Mouse (Mus musculus): Measurements from ENCODE around the gene Gm42417. TPM values are rescaled to one million over a fixed set of nuclear protein-coding genes. Genes with fewer than 3 reads are reported as not detected.
A peak's percentile ranks its signal among the peaks of the same experiment; 100 is the strongest.

Gm42417 gene
- total and polyA plus RNA-seq, 2 experiments from 2014 or later, result not detected

- WGBS, result 21% methylated on average over 9 of the region's 9 CpGs
- H3K9me3 ChIP-seq (replicated peaks; ENCODE audit: control insufficient read depth, low read length), result no peaks in the 10 kb centered on the region
- H3K9ac ChIP-seq (replicated peaks; ENCODE audit: low read depth, low read length), result no peak overlapping the region
- H3K27me3 ChIP-seq (ENCODE audit: control insufficient read depth, insufficient read depth, low read length), result no peaks in the 10 kb centered on the region
- peaks cover 10% of the 10 kb centered on the region; the same call in 1 of the 2 replicates for H3K4me1 ChIP-seq (ENCODE audit: control insufficient read depth, insufficient read depth)
- no peak overlapping the region for H3K4me2 ChIP-seq (ENCODE audit: low read depth, low read length)
- peak; percentile 96 for ATAC-seq (ENCODE audit: insufficient read depth, low read depth)
- peak; percentile 93 for DNase-seq (ENCODE audit: low spot score)
- 0 out of 2 replicates have a peak overlapping the region, but pooled peaks have one; percentile 1 for H3K27ac ChIP-seq (ENCODE audit: low read depth)
- no peaks in the 10 kb centered on the region for H3K36me3 ChIP-seq (replicated peaks; ENCODE audit: control insufficient read depth, insufficient read depth, low read length)
- TF ChIP-seq CTCF (IDR thresholded peaks at IDR 0.05; ENCODE audit: low read depth) (peak; percentile 72), EP300 (IDR thresholded peaks at IDR 0.05; ENCODE audit: low read depth) (no peak)
- H3K4me3 ChIP-seq (ENCODE audit: low read depth, low read length), result no peak overlapping the region
Measured at GRCm38 (mm10) chr1:36492416-36493139, 46.7 kb downstream of the Gm42417 start.

GRCm38 (mm10) chr1:36489661-36490060, 49.6 kb downstream of the Gm42417 start:
- 79% methylated on average over 6 of the region's 6 CpGs for WGBS
- no peaks in the 10 kb centered on the region for H3K27me3 ChIP-seq (ENCODE audit: control insufficient read depth, insufficient read depth, low read length)
- no peak overlapping the region for H3K4me2 ChIP-seq (ENCODE audit: low read depth, low read length)
- no peak overlapping the region for H3K4me3 ChIP-seq (ENCODE audit: low read depth, low read length)
- TF ChIP-seq CTCF (IDR thresholded peaks at IDR 0.05; ENCODE audit: low read depth) (no peak), EP300 (IDR thresholded peaks at IDR 0.05; ENCODE audit: low read depth) (no peak)
- no peaks in the 10 kb centered on the region for H3K36me3 ChIP-seq (replicated peaks; ENCODE audit: control insufficient read depth, insufficient read depth, low read length)
- H3K27ac ChIP-seq (ENCODE audit: low read depth), result no peak overlapping the region
- H3K9ac ChIP-seq (replicated peaks; ENCODE audit: low read depth, low read length), result no peak overlapping the region
- no peak for ATAC-seq (ENCODE audit: insufficient read depth, low read depth)
- peaks cover 10% of the 10 kb centered on the region; the same call in 1 of the 2 replicates for H3K4me1 ChIP-seq (ENCODE audit: control insufficient read depth, insufficient read depth)
- H3K9me3 ChIP-seq (replicated peaks; ENCODE audit: control insufficient read depth, low read length), result no peaks in the 10 kb centered on the region
- no peak for DNase-seq (ENCODE audit: low spot score)

GRCm38 (mm10) chr1:36487111-36487510, 52.1 kb downstream of the Gm42417 start:
- H3K27ac ChIP-seq (ENCODE audit: low read depth), result no peak overlapping the region

GRCm38 (mm10) chr1:36485080-36485479, 54.1 kb downstream of the Gm42417 start:
- Histone ChIP-seq H3K27ac (ENCODE audit: low read depth) (no peak overlapping the region), H3K36me3 (replicated peaks; ENCODE audit: control insufficient read depth, insufficient read depth, low read length) (no peaks in the 10 kb centered on the region), H3K4me2 (ENCODE audit: low read depth, low read length) (no peak overlapping the region), H3K27me3 (ENCODE audit: control insufficient read depth, insufficient read depth, low read length) (no peaks in the 10 kb centered on the region), H3K4me3 (ENCODE audit: low read depth, low read length) (no peak overlapping the region), H3K4me1 (ENCODE audit: control insufficient read depth, insufficient read depth) (no peaks in the 10 kb centered on the region), H3K9me3 (replicated peaks; ENCODE audit: control insufficient read depth, low read length) (no peaks in the 10 kb centered on the region), H3K9ac (replicated peaks; ENCODE audit: low read depth, low read length) (no peak overlapping the region)
- no peak for DNase-seq (ENCODE audit: low spot score)
- WGBS, result 49% methylated on average over 7 of the region's 7 CpGs
- ATAC-seq (ENCODE audit: insufficient read depth, low read depth), result no peak
- TF ChIP-seq CTCF (IDR thresholded peaks at IDR 0.05; ENCODE audit: low read depth), result no peak
- no peak for TF ChIP-seq EP300 (IDR thresholded peaks at IDR 0.05; ENCODE audit: low read depth)

More at GRCm38 (mm10) chr1:36487111-36487510, 52.1 kb downstream of the Gm42417 start:
- Histone ChIP-seq H3K9ac (replicated peaks; ENCODE audit: low read depth, low read length) (no peak overlapping the region), H3K9me3 (replicated peaks; ENCODE audit: control insufficient read depth, low read length) (no peaks in the 10 kb centered on the region), H3K4me1 (ENCODE audit: control insufficient read depth, insufficient read depth) (0 out of 2 replicates have a peak, but pooled peaks cover 3% of the 10 kb centered on the region), H3K4me2 (ENCODE audit: low read depth, low read length) (no peak overlapping the region), H3K27me3 (ENCODE audit: control insufficient read depth, insufficient read depth, low read length) (no peaks in the 10 kb centered on the region), H3K36me3 (replicated peaks; ENCODE audit: control insufficient read depth, insufficient read depth, low read length) (no peaks in the 10 kb centered on the region), H3K4me3 (ENCODE audit: low read depth, low read length) (no peak overlapping the region)
- ATAC-seq (ENCODE audit: insufficient read depth, low read depth), result no peak
- 88% methylated on average over 9 of the region's 9 CpGs for WGBS
- TF ChIP-seq CTCF (IDR thresholded peaks at IDR 0.05; ENCODE audit: low read depth), result no peak
- TF ChIP-seq EP300 (IDR thresholded peaks at IDR 0.05; ENCODE audit: low read depth), result no peak
- no peak for DNase-seq (ENCODE audit: low spot score)

GRCm38 (mm10) chr1:36483825-36484224, 55.4 kb downstream of the Gm42417 start:
- Histone ChIP-seq H3K36me3 (replicated peaks; ENCODE audit: control insufficient read depth, insufficient read depth, low read length) (no peaks in the 10 kb centered on the region), H3K9ac (replicated peaks; ENCODE audit: low read depth, low read length) (no peak overlapping the region), H3K9me3 (replicated peaks; ENCODE audit: control insufficient read depth, low read length) (no peaks in the 10 kb centered on the region), H3K27me3 (ENCODE audit: control insufficient read depth, insufficient read depth, low read length) (no peaks in the 10 kb centered on the region), H3K4me3 (ENCODE audit: low read depth, low read length) (no peak overlapping the region), H3K4me1 (ENCODE audit: control insufficient read depth, insufficient read depth) (no peaks in the 10 kb centered on the region), H3K27ac (ENCODE audit: low read depth) (no peak overlapping the region), H3K4me2 (ENCODE audit: low read depth, low read length) (no peak overlapping the region)
- ATAC-seq (ENCODE audit: insufficient read depth, low read depth) (no peak), DNase-seq (ENCODE audit: low spot score) (no peak)
- no peak for TF ChIP-seq CTCF (IDR thresholded peaks at IDR 0.05; ENCODE audit: low read depth)
- TF ChIP-seq EP300 (IDR thresholded peaks at IDR 0.05; ENCODE audit: low read depth), result no peak
- WGBS, result 74% methylated on average over 4 of the region's 4 CpGs

Small RNAs within 50 kb of the gene (microRNA-seq; reads per million reads assigned to microRNA genes)
- not detected for gene Gm47280

Other genes with a start within 250 kb of the Gm42417 start
- gene Arid5a, start 231.7 kb downstream of the Gm42417 start, total RNA-seq (2014; rRNA removed; ENCODE audit: low replicate concordance), result 13.7 and 31.1 TPM in 2 replicates
- 6.6 and 8.5 TPM in 2 replicates for gene Arid5a, start 231.7 kb downstream of the Gm42417 start, polyA plus RNA-seq (2015; fragmentation: Nextera tagmentation; extraction: Ambion mirVana)
- 46.3 and 57.4 TPM in 2 replicates for gene Kansl3, start 170.2 kb downstream of the Gm42417 start, total RNA-seq (2014; rRNA removed; ENCODE audit: low replicate concordance)
- 26.5 and 29.7 TPM in 2 replicates for gene Kansl3, start 170.2 kb downstream of the Gm42417 start, polyA plus RNA-seq (2015; fragmentation: Nextera tagmentation; extraction: Ambion mirVana)
- not detected in 2 replicates for gene Fer1l5, start 167.1 kb downstream of the Gm42417 start, total RNA-seq (2014; rRNA removed; ENCODE audit: low replicate concordance)
- gene Fer1l5, start 167.1 kb downstream of the Gm42417 start, polyA plus RNA-seq (2015; fragmentation: Nextera tagmentation; extraction: Ambion mirVana), result 0.14 and 0.20 TPM in 2 replicates
- 6.4 and 8.2 TPM in 2 replicates for gene Lman2l, start 94.2 kb downstream of the Gm42417 start, total RNA-seq (2014; rRNA removed; ENCODE audit: low replicate concordance)
- gene Lman2l, start 94.2 kb downstream of the Gm42417 start, polyA plus RNA-seq (2015; fragmentation: Nextera tagmentation; extraction: Ambion mirVana), result 22.3 and 25.4 TPM in 2 replicates
- gene Cnnm4, start 67.8 kb downstream of the Gm42417 start, total RNA-seq (2014; rRNA removed; ENCODE audit: low replicate concordance), result 5.2 and 7.4 TPM in 2 replicates
- 3.6 and 4.2 TPM in 2 replicates for gene Cnnm4, start 67.8 kb downstream of the Gm42417 start, polyA plus RNA-seq (2015; fragmentation: Nextera tagmentation; extraction: Ambion mirVana)
- 10.2 and 21.4 TPM in 2 replicates for gene Cnnm3, start 27.6 kb downstream of the Gm42417 start, total RNA-seq (2014; rRNA removed; ENCODE audit: low replicate concordance)
- gene Cnnm3, start 27.6 kb downstream of the Gm42417 start, polyA plus RNA-seq (2015; fragmentation: Nextera tagmentation; extraction: Ambion mirVana), result 2.0 and 2.2 TPM in 2 replicates
- gene Ankrd23, start 2.5 kb downstream of the Gm42417 start, total RNA-seq (2014; rRNA removed; ENCODE audit: low replicate concordance), result 62.2 and 93.8 TPM in 2 replicates
- 26.7 and 34.2 TPM in 2 replicates for gene Ankrd23, start 2.5 kb downstream of the Gm42417 start, polyA plus RNA-seq (2015; fragmentation: Nextera tagmentation; extraction: Ambion mirVana)
- gene Ankrd39, start 8.0 kb upstream of the Gm42417 start, total RNA-seq (2014; rRNA removed; ENCODE audit: low replicate concordance), result 32.7 and 34.9 TPM in 2 replicates
- 26.6 and 29.0 TPM in 2 replicates for gene Ankrd39, start 8.0 kb upstream of the Gm42417 start, polyA plus RNA-seq (2015; fragmentation: Nextera tagmentation; extraction: Ambion mirVana)
- 11.9 and 13.2 TPM in 2 replicates for gene Sema4c, start 18.9 kb upstream of the Gm42417 start, total RNA-seq (2014; rRNA removed; ENCODE audit: low replicate concordance)
- gene Sema4c, start 18.9 kb upstream of the Gm42417 start, polyA plus RNA-seq (2015; fragmentation: Nextera tagmentation; extraction: Ambion mirVana), result 5.7 and 6.1 TPM in 2 replicates
- gene Fam178b, start 143.8 kb upstream of the Gm42417 start, total RNA-seq (2014; rRNA removed; ENCODE audit: low replicate concordance), result not detected in 2 replicates
- gene Fam178b, start 143.8 kb upstream of the Gm42417 start, polyA plus RNA-seq (2015; fragmentation: Nextera tagmentation; extraction: Ambion mirVana), result 0.81 and 1.5 TPM in 2 replicates
- 1,006 and 1,233 TPM in 2 replicates for gene Cox5b, start 152.0 kb upstream of the Gm42417 start, total RNA-seq (2014; rRNA removed; ENCODE audit: low replicate concordance)
- gene Cox5b, start 152.0 kb upstream of the Gm42417 start, polyA plus RNA-seq (2015; fragmentation: Nextera tagmentation; extraction: Ambion mirVana), result 2,595 and 2,702 TPM in 2 replicates
- gene 4933424G06Rik, start 170.7 kb upstream of the Gm42417 start, total RNA-seq (2014; rRNA removed; ENCODE audit: low replicate concordance), result not detected in 2 replicates
- not detected in 2 replicates for gene 4933424G06Rik, start 170.7 kb upstream of the Gm42417 start, polyA plus RNA-seq (2015; fragmentation: Nextera tagmentation; extraction: Ambion mirVana)
- gene Actr1b, start 175.0 kb upstream of the Gm42417 start, total RNA-seq (2014; rRNA removed; ENCODE audit: low replicate concordance), result 80.5 and 96.8 TPM in 2 replicates
- gene Actr1b, start 175.0 kb upstream of the Gm42417 start, polyA plus RNA-seq (2015; fragmentation: Nextera tagmentation; extraction: Ambion mirVana), result 67.1 and 67.5 TPM in 2 replicates
- 0.12 TPM in 1 of 2 replicates, not detected in the other for gene Zap70, start 222.4 kb upstream of the Gm42417 start, total RNA-seq (2014; rRNA removed; ENCODE audit: low replicate concordance)
- gene Zap70, start 222.4 kb upstream of the Gm42417 start, polyA plus RNA-seq (2015; fragmentation: Nextera tagmentation; extraction: Ambion mirVana), result 0.08 and 0.12 TPM in 2 replicates

All from heart, postnatal 0 days (tissue).